Mouse (Mus musculus): Measurements from ENCODE around the gene Chd2.
A peak's percentile ranks its signal among the peaks of the same experiment; 100 is the strongest.

Gene Chd2

GRCm38 (mm10) chr7:73561492-73562055, 19.9 kb upstream of the Chd2 start:
- DNase-seq: no peak

GRCm38 (mm10) chr7:73560811-73561210, 19.2 kb upstream of the Chd2 start:
- no peak for DNase-seq

- DNase-seq: no peak
Observed at GRCm38 (mm10) chr7:73559853-73560190, 18.2 kb upstream of the Chd2 start.

GRCm38 (mm10) chr7:73559170-73559852, 17.7 kb upstream of the Chd2 start:
- no peak for DNase-seq

GRCm38 (mm10) chr7:73558293-73559169, 16.9 kb upstream of the Chd2 start:
- peak; percentile 98 for DNase-seq

GRCm38 (mm10) chr7:73557671-73558265, 16.1 kb upstream of the Chd2 start:
- DNase-seq: peak; percentile 65

GRCm38 (mm10) chr7:73556688-73557667, 15.3 kb upstream of the Chd2 start:
- peak; percentile 22 for DNase-seq

- DNase-seq: no peak
Observed at GRCm38 (mm10) chr7:73555918-73556580, 14.4 kb upstream of the Chd2 start.

GRCm38 (mm10) chr7:73554849-73555248, 13.2 kb upstream of the Chd2 start:
- DNase-seq: no peak

- no peak for DNase-seq
Observed at GRCm38 (mm10) chr7:73553160-73553559, 11.5 kb upstream of the Chd2 start.

- peak; percentile 2 for DNase-seq
Observed at GRCm38 (mm10) chr7:73552054-73552750, 10.6 kb upstream of the Chd2 start.

GRCm38 (mm10) chr7:73551370-73551769, 9.7 kb upstream of the Chd2 start:
- no peak for DNase-seq

- peak; percentile 0 for DNase-seq
Observed at GRCm38 (mm10) chr7:73548051-73548450, 6.4 kb upstream of the Chd2 start.

- peak; percentile 1 for DNase-seq
Observed at GRCm38 (mm10) chr7:73546561-73547510, 5.2 kb upstream of the Chd2 start.

GRCm38 (mm10) chr7:73545004-73545403, 3.4 kb upstream of the Chd2 start:
- peak; percentile 2 for DNase-seq

- DNase-seq: no peak
Observed at GRCm38 (mm10) chr7:73542131-73542853, 662 bp upstream of the Chd2 start.

- no peak for DNase-seq
Observed at GRCm38 (mm10) chr7:73541079-73541390, 595 bp downstream of the Chd2 start.

GRCm38 (mm10) chr7:73540202-73541078, 1.2 kb downstream of the Chd2 start:
- no peak for DNase-seq

Measured in thymus, postnatal 25 days (tissue).